Mouse (Mus musculus) limb, embryonic 10.5 days (tissue): ENCODE results near the gene Cecr2. TPM values are rescaled to one million over a fixed set of nuclear protein-coding genes. Genes with fewer than 3 reads are reported as not detected.

Experiments
- DNase-seq: peaks from one replicate; pipeline ENCODE4 v3.0.0-alpha.2; 2017; ENCODE audit warnings: low spot score
- H3K27ac ChIP-seq: fragments of 300-500 bp; sonication (generic); 2 replicates; pipeline ENCODE4 v1.5.1; 2016; ENCODE audit warnings: mild to moderate bottlenecking
- H3K27me3 ChIP-seq: fragments of 300-500 bp; sonication (generic); 2 replicates; pipeline ENCODE4 v1.6.1; 2016; ENCODE audit warnings: low read depth, mild to moderate bottlenecking; ENCODE audit not compliant: poor library complexity, severe bottlenecking
- H3K36me3 ChIP-seq: fragments of 300-500 bp; sonication (generic); 2 replicates; pipeline ENCODE4 v1.6.1; 2016; ENCODE audit warnings: mild to moderate bottlenecking, moderate library complexity
- H3K4me1 ChIP-seq: fragments of 300-500 bp; sonication (generic); 2 replicates; pipeline ENCODE4 v1.6.1; 2016
- H3K4me3 ChIP-seq: fragments of 300-500 bp; sonication (generic); 2 replicates; pipeline ENCODE4 v1.5.1; 2016; ENCODE audit warnings: mild to moderate bottlenecking, moderate library complexity
- H3K9me3 ChIP-seq: fragments of 300-500 bp; sonication (generic); replicated peaks from 2 replicates; pipeline ENCODE4 v1.6.1; 2016; ENCODE audit warnings: mild to moderate bottlenecking
- WGBS: fragments of 180-500 bp; shearing (Covaris S2); methylation state at CpG from one replicate; pipeline ENCODE4 v1.1.7; 2016; 5-methylcytosine and 5-hydroxymethylcytosine counted together
- polyA plus RNA-seq: library from polyadenylated mRNA; unstranded; fragments of >200 nt; fragmentation: Nextera tagmentation; extraction: Ambion mirVana; gene quantifications from 2 replicates; pipeline ENCODE4 v1.2.1, GENCODE M21; 2016

Cecr2 gene
- polyA plus RNA-seq: 12.7 and 17.5 TPM in 2 replicates

DNA sequence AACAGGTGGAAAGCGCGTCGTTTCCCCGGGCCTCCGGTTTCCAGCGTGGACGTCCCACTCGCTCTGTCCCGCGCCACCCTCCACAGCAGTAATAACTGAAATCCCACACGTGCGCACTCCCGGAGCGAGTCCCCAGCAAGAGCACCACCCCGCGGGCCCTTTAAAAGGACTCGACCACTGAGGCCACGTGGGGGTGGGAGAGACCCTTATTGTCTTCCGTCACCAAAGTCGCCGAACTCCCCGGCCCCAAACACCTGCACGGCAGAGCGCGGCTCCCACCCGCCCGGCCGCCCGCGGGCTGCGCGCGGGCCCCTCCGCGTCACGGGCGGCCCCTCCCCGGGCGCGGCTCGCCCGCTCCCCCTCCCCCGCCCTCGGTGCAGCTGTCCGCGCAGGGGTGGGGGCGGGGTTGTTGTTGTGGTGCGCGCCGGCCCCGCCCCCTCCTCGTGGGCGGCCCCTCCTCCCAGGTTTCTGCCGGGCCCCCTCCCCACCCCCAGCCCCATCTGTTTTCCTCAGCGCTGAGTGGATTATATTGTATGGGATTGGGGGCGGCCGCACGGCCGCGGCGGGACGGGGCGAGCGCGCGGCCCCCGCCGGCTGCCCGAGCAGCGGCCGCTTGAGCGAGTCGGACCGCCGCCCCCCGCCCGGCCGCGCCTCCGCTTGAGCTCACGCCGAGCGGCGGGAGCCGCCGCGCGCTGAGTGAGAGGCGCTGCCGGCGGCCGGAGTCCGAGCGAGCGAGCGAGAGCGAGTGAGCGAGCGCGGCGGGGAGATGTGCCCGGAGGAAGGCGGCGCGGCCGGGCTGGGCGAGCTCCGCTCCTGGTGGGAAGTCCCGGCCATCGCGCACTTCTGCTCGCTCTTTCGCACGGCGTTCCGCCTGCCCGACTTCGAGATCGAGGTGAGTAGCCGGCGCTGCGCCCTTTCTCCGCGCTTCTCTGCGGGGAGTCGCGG is at the start of gene Cecr2:
Cecr2 (plus strand) TSS at position 554 of the 945 bp plus-strand sequence.
- Histone ChIP-seq H3K36me3 (no peaks in the 10 kb centered on the region), H3K9me3 (no peaks in the 10 kb centered on the region), H3K4me3 (peak within 1 kb of the TSS; percentile 98), H3K27me3 (no peaks in the 10 kb centered on the region), H3K27ac (peak within 1 kb of the TSS; percentile 99), H3K4me1 (peaks cover 27% of the 10 kb centered on the region)
- WGBS: 2% methylated on average over 127 of the region's 127 CpGs
- peak; percentile 92 for DNase-seq

DNA sequence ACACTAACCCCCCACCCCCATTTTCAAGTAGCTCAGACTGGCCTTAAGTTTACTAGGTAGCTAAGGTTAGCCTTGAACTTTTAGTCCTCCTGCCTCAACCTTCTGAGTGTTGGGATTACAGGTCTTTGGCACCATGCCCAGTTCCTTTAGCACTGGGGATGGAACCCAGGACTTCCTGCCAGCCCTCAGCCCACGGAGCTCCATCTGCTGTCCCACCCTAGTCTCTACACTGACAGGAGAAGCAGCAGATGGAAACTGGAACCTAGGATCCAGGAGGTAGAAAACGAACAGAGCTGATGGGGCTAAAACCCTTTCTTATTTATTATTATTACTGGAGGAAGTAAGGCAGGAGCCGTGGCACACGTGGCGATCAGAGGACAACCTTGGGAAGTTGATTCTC is 48.6 kb upstream of the Cecr2 start:
- H3K36me3 ChIP-seq: no peaks in the 10 kb centered on the region
- DNase-seq: no peak
- WGBS: 82% methylated on average over 5 of the region's 5 CpGs
- H3K27me3 ChIP-seq: no peaks in the 10 kb centered on the region
- H3K4me3 ChIP-seq: no peak overlapping the region
- no peaks in the 10 kb centered on the region for H3K4me1 ChIP-seq
- H3K27ac ChIP-seq: no peak overlapping the region
- no peaks in the 10 kb centered on the region for H3K9me3 ChIP-seq

DNA sequence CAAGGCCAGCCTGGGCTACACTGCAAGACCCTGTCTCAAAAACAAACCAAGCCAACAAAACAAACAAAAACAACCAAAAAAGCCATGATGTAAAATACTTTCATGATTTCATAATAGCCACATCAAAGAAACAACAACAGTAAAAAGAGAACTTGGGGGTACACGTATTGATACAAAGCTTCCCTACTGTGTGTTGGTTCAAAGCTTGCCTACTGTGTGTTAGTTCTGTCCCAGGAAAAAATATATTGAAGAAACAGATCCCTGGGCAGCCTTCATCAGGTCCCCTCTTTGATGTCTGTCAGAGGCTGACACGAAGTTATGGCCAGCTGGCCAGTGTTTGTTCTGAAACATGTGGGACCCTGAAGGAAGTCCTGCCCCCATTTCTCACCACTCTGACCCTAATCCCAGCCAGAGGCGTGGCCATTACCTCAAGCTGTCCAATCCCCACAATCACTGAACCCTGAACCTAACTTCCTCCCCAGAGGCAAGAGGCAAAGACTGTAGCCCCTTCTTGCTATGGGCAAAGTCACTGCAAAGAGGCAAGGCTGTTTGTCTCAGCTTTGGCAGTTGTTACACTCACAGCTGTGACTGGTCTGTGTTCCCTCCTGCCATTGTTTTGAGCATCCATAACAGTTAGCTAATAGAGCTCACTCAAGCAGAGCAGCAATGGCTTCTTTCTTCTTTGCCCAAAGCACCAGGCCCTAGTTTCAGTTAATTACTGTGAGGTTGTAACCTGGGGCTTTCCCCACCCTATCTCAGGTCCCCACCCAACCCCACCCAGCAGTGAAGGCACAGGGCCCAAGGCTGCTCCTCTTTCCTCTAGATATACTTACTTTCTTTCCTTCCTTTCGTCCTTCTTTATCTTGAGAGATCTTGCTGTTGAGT is 47.4 kb upstream of the Cecr2 start:
- Histone ChIP-seq H3K9me3 (no peaks in the 10 kb centered on the region), H3K27me3 (no peaks in the 10 kb centered on the region), H3K4me3 (no peak overlapping the region), H3K36me3 (no peaks in the 10 kb centered on the region), H3K27ac (no peak overlapping the region), H3K4me1 (no peaks in the 10 kb centered on the region)
- WGBS: 71% methylated on average over 4 of the region's 4 CpGs
- DNase-seq: no peak

DNA sequence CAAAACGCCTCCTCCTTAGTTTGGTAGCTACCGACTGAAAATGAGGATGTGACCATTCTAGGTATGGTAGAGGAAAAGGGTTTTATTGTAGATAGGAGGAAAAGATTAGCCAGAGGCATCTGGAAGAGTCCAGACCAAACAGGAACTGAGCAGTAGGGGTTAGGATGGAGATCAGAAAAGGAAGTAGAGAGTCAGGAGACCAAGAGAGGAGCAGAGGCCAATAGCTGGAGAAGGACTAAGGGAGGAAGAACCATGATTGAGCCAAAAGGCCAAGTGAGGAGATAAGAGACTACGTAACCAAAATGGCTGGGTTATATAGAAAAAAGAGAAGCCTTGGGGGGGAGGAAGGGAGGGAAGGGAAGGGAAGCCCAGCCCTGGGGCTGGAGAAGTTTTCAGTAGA is 46.0 kb upstream of the Cecr2 start:
- H3K4me1 ChIP-seq: no peaks in the 10 kb centered on the region
- H3K27me3 ChIP-seq: no peaks in the 10 kb centered on the region
- no peaks in the 10 kb centered on the region for H3K9me3 ChIP-seq
- WGBS: 89% methylated on average over 3 of the region's 3 CpGs
- DNase-seq: no peak
- no peaks in the 10 kb centered on the region for H3K36me3 ChIP-seq
- no peak overlapping the region for H3K4me3 ChIP-seq
- H3K27ac ChIP-seq: no peak overlapping the region

GRCm38 (mm10) chr6:120625081-120625480 is 41.1 kb upstream of the Cecr2 start:
- 57% methylated on average over 8 of the region's 8 CpGs for WGBS
- H3K27ac ChIP-seq: no peak overlapping the region
- H3K4me1 ChIP-seq: no peaks in the 10 kb centered on the region

GRCm38 (mm10) chr6:120627096-120627495 is 39.1 kb upstream of the Cecr2 start:
- no peak for DNase-seq
- Histone ChIP-seq H3K27me3 (no peaks in the 10 kb centered on the region), H3K4me3 (no peak overlapping the region), H3K4me1 (no peaks in the 10 kb centered on the region), H3K27ac (no peak overlapping the region), H3K9me3 (no peaks in the 10 kb centered on the region), H3K36me3 (no peaks in the 10 kb centered on the region)
- 72% methylated on average over 2 of the region's 2 CpGs for WGBS

More at GRCm38 (mm10) chr6:120625081-120625480, 41.1 kb upstream of the Cecr2 start:
- Histone ChIP-seq H3K4me3 (no peak overlapping the region), H3K27me3 (no peaks in the 10 kb centered on the region), H3K36me3 (no peaks in the 10 kb centered on the region), H3K9me3 (no peaks in the 10 kb centered on the region)
- DNase-seq: no peak

DNA sequence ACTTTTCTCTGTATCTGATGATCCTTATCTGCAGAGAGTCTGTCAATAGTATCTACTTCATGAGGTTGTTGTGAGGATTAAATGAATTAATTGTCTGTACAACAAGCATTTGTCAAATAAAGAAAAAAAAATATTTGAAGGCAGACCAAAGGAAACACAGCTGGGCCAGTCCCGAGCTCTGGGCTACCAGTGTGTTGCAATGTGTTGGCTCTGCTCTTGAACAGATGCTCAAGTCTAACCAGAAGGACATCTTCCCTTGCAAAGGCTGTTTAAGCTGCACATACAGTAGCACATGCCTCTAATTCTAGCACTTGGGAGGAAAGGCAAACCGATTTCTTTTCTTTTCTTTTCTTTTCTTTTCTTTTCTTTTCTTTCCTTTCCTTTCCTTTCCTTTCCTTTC is 37.2 kb upstream of the Cecr2 start:
- 86% methylated on average over 2 of the region's 2 CpGs for WGBS
- no peak for DNase-seq
- Histone ChIP-seq H3K27ac (no peak overlapping the region), H3K9me3 (no peaks in the 10 kb centered on the region), H3K27me3 (no peaks in the 10 kb centered on the region), H3K36me3 (no peaks in the 10 kb centered on the region), H3K4me1 (no peaks in the 10 kb centered on the region), H3K4me3 (no peak overlapping the region)

- H3K4me1 ChIP-seq: no peaks in the 10 kb centered on the region
- WGBS: 90% methylated on average over 8 of the region's 8 CpGs
- no peaks in the 10 kb centered on the region for H3K9me3 ChIP-seq
- H3K27me3 ChIP-seq: no peaks in the 10 kb centered on the region
- H3K36me3 ChIP-seq: no peaks in the 10 kb centered on the region
- no peak overlapping the region for H3K4me3 ChIP-seq
- no peak overlapping the region for H3K27ac ChIP-seq
- no peak for DNase-seq
Observed at GRCm38 (mm10) chr6:120635391-120636028, 30.7 kb upstream of the Cecr2 start.

GRCm38 (mm10) chr6:120639547-120639946 is 26.6 kb upstream of the Cecr2 start:
- Histone ChIP-seq H3K27ac (no peak overlapping the region), H3K9me3 (no peaks in the 10 kb centered on the region), H3K4me1 (peaks cover 7% of the 10 kb centered on the region), H3K27me3 (no peaks in the 10 kb centered on the region), H3K36me3 (no peaks in the 10 kb centered on the region), H3K4me3 (no peak overlapping the region)
- 39% methylated on average over 4 of the region's 4 CpGs for WGBS
- DNase-seq: no peak

GRCm38 (mm10) chr6:120641866-120642378 is 24.2 kb upstream of the Cecr2 start:
- Histone ChIP-seq H3K27ac (no peak overlapping the region), H3K27me3 (no peaks in the 10 kb centered on the region), H3K4me1 (peaks cover 8% of the 10 kb centered on the region), H3K9me3 (no peaks in the 10 kb centered on the region), H3K4me3 (no peak overlapping the region), H3K36me3 (no peaks in the 10 kb centered on the region)
- DNase-seq: no peak
- WGBS: 95% methylated on average over 11 of the region's 11 CpGs

GRCm38 (mm10) chr6:120643776-120644175 is 22.4 kb upstream of the Cecr2 start:
- no peaks in the 10 kb centered on the region for H3K36me3 ChIP-seq
- H3K27me3 ChIP-seq: no peaks in the 10 kb centered on the region
- no peak overlapping the region for H3K4me3 ChIP-seq
- no peaks in the 10 kb centered on the region for H3K9me3 ChIP-seq
- 72% methylated on average over 7 of the region's 7 CpGs for WGBS
- peaks cover 8% of the 10 kb centered on the region for H3K4me1 ChIP-seq
- DNase-seq: no peak
- H3K27ac ChIP-seq: no peak overlapping the region
